Mouse (Mus musculus) heart, adult 2 months (tissue): ENCODE data around the gene Galnt4. TPM values are rescaled to one million over a fixed set of nuclear protein-coding genes. Genes with fewer than 3 reads are reported as not detected.

Source experiments
- DNase-seq, 2 experiments: peaks; one replicate each; pipeline ENCODE4 v3.0.0; 2021
- H3K27ac ChIP-seq: fragments of 200-600 bp; 2 replicates; pipeline ENCODE4 v1.8.1; 2022
- H3K27me3 ChIP-seq: fragments of 200-500 bp; 2 replicates; pipeline ENCODE4 v1.6.1; 2012; ENCODE audit warnings: mild to moderate bottlenecking, low read length, inconsistent platforms, mixed read lengths; ENCODE audit not compliant: control insufficient read depth, insufficient read depth
- H3K36me3 ChIP-seq: fragments of 200-500 bp; 2 replicates; pipeline ENCODE4 v1.6.1; 2012; ENCODE audit warnings: low read length, inconsistent platforms; ENCODE audit not compliant: control insufficient read depth, insufficient read depth
- H3K4me1 ChIP-seq: fragments of 200-500 bp; 2 replicates; pipeline ENCODE4 v1.6.1; 2011; ENCODE audit warnings: low read length; ENCODE audit not compliant: control insufficient read depth, insufficient read depth
- H3K4me3 ChIP-seq: fragments of 200-600 bp; 2 replicates; pipeline ENCODE4 v1.8.1; 2022
- H3K79me2 ChIP-seq: fragments of 200-500 bp; replicated peaks from 2 replicates; pipeline ENCODE4 v1.6.1; 2012; ENCODE audit warnings: mild to moderate bottlenecking, inconsistent platforms, low read length, moderate library complexity, mixed read lengths; ENCODE audit not compliant: control insufficient read depth, insufficient read depth
- H3K9ac ChIP-seq: fragments of 200-500 bp; 2 replicates; pipeline ENCODE4 v1.6.1; 2012; ENCODE audit warnings: low read depth, mild to moderate bottlenecking, control low read depth, inconsistent platforms, low read length, mixed read lengths
- CTCF ChIP-seq: fragments of 200-600 bp; IDR thresholded peaks from 2 replicates; pipeline ENCODE4 v1.8.1; 2022; ENCODE audit warnings: antibody characterized with exemption, mild to moderate bottlenecking, moderate library complexity
- EP300 ChIP-seq: fragments of 200-500 bp; IDR thresholded peaks from 2 replicates; pipeline ENCODE4 v1.6.1; 2011; ENCODE audit warnings: low read depth, low read length, control low read depth; ENCODE audit not compliant: insufficient read depth
- POLR2A ChIP-seq: fragments of 200-500 bp; IDR thresholded peaks from 2 replicates; pipeline ENCODE4 v1.6.1; 2011; ENCODE audit warnings: mild to moderate bottlenecking, low read depth, low read length, control low read depth; ENCODE audit not compliant: insufficient read depth
- WGBS: fragments of 180-500 bp; shearing (Covaris S2); methylation state at CpG from one replicate; pipeline ENCODE4 v1.1.7; 2018; 5-methylcytosine and 5-hydroxymethylcytosine counted together
- intact Hi-C: fragments of 180-260 bp; cut with DNase I; formaldehyde crosslinking; loops from one replicate; pipeline ENCODE4 v1.15.1; 2025
- polyA plus RNA-seq: library from polyadenylated mRNA; depleted of rRNA; stranded (reverse); fragments of >200 nt; gene quantifications from 2 replicates; pipeline ENCODE4 v1.2.3, GENCODE M21; 2012
- total RNA-seq, 2 experiments: library from RNA; stranded (reverse); gene quantifications; 2 replicates each; pipeline ENCODE4 v1.2.3; 2021

Galnt4 gene
- total and polyA plus RNA-seq, 3 experiments: 0.88 to 2.6 (median 2.3) TPM

GRCm38 (mm10) chr10:99127691-99128261 lies 19.8 kb downstream of the Galnt4 start:
- peaks cover 3% of the 10 kb centered on the region; the same call in 1 of the 2 replicates for H3K4me1 ChIP-seq
- no peak overlapping the region for H3K27ac ChIP-seq
- H3K27me3 ChIP-seq: no peaks in the 10 kb centered on the region
- 88% methylated on average over 11 of the region's 11 CpGs for WGBS
- no peaks in the 10 kb centered on the region for H3K36me3 ChIP-seq
- no peaks in the 10 kb centered on the region for H3K79me2 ChIP-seq
- peak in 1 of 2 experiments; percentile 40 for DNase-seq
- TF ChIP-seq EP300: no peak
- no peak for TF ChIP-seq POLR2A
- no peak for TF ChIP-seq CTCF
- intact Hi-C loops: no loop called here
- H3K9ac ChIP-seq: no peak overlapping the region
- H3K4me3 ChIP-seq: no peak overlapping the region

DNA sequence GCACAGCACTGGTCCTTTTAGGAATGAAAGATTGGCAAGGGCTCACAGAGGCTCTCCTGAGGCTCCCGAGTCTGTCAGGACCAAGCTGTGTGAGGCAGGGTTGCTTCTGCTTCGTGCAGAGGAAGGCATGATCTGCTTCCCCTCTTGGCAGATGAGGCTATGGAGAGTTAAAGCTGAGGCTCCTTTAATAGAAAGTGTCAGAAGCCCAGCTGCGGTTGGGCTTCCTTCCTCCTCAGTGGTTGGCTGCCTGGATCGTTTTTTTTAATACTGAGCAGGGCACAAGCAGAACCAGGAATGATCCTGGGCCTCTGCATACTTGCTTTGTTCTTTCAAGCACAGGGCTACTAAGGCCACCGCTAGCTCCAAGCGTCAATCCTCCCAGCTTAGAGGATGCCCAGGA lies 22.7 kb downstream of the Galnt4 start:
- Histone ChIP-seq H3K4me3 (no peak overlapping the region), H3K27me3 (no peaks in the 10 kb centered on the region), H3K79me2 (no peaks in the 10 kb centered on the region), H3K4me1 (peaks cover 3% of the 10 kb centered on the region; the same call in 1 of the 2 replicates), H3K36me3 (no peaks in the 10 kb centered on the region), H3K27ac (no peak overlapping the region), H3K9ac (no peak overlapping the region)
- intact Hi-C loops: no loop called here
- 22% methylated on average over 6 of the region's 6 CpGs for WGBS
- DNase-seq: peak in 1 of 2 experiments; percentile 64
- TF ChIP-seq EP300 (no peak), POLR2A (no peak), CTCF (no peak)

DNA sequence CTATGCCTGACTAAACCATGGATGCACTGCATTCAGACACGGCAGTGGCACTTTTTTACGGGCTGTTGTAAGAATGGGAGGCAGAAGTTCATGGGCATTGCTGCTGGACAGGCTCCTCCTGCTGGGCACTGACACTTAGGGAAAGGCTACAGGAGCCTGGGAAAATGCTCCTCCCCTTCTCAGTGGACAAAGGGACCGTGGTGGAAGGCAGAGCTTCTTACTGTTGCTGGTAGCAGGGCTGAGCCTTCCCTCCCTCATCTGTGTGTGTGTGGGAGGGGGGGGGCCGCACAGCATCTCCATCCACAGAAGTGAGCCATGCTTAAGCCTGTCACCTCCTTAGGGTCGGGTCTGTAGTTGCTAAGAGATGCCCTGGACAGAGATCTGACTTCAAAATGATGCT lies 23.3 kb downstream of the Galnt4 start:
- Histone ChIP-seq H3K4me1 (peaks cover 3% of the 10 kb centered on the region; the same call in 1 of the 2 replicates), H3K27me3 (no peaks in the 10 kb centered on the region), H3K4me3 (no peak overlapping the region), H3K9ac (no peak overlapping the region), H3K36me3 (no peaks in the 10 kb centered on the region), H3K79me2 (no peaks in the 10 kb centered on the region), H3K27ac (no peak overlapping the region)
- TF ChIP-seq POLR2A (no peak), CTCF (no peak), EP300 (no peak)
- intact Hi-C loops: no loop called here
- WGBS: 69% methylated on average over 5 of the region's 5 CpGs
- DNase-seq: no peak

DNA sequence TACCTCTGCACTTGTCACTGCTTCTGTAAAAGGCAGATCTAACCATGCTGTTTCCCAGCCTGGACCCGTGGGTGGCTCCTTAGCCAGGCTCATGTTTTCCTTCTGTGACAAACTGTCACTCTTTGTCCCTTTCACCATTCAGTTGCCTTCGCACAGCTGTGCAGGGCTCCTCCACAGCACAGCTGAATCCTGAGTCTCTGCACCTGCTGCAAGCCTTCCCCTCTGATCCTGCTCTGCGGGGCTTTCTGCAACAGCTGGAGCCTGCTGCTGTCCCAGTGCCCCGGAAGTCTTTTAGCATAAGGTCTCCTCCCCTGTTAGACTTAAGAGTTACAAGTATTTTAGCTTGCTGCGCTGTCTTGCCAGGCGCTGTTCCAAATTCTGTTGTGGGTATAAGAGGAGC lies 24.2 kb downstream of the Galnt4 start:
- intact Hi-C loops: no loop called here
- Histone ChIP-seq H3K79me2 (no peaks in the 10 kb centered on the region), H3K9ac (no peak overlapping the region), H3K4me3 (no peak overlapping the region), H3K27ac (no peak overlapping the region), H3K27me3 (no peaks in the 10 kb centered on the region), H3K4me1 (peaks cover 3% of the 10 kb centered on the region; the same call in 1 of the 2 replicates), H3K36me3 (no peaks in the 10 kb centered on the region)
- 66% methylated on average over 6 of the region's 6 CpGs for WGBS
- TF ChIP-seq POLR2A: no peak
- no peak for TF ChIP-seq EP300
- TF ChIP-seq CTCF: no peak
- no peak for DNase-seq

GRCm38 (mm10) chr10:99132595-99133272 lies 24.8 kb downstream of the Galnt4 start:
- Histone ChIP-seq H3K79me2 (no peaks in the 10 kb centered on the region), H3K27me3 (no peaks in the 10 kb centered on the region), H3K27ac (no peak overlapping the region), H3K9ac (no peak overlapping the region), H3K4me1 (peaks cover 3% of the 10 kb centered on the region; the same call in 1 of the 2 replicates), H3K4me3 (no peak overlapping the region), H3K36me3 (no peaks in the 10 kb centered on the region)
- no peak for TF ChIP-seq EP300
- no peak for TF ChIP-seq CTCF
- intact Hi-C loops: no loop called here
- 89% methylated on average over 11 of the region's 11 CpGs for WGBS
- DNase-seq: no peak

- H3K27me3 ChIP-seq: no peaks in the 10 kb centered on the region
- no peak for TF ChIP-seq EP300
- intact Hi-C loops: no loop called here
- no peaks in the 10 kb centered on the region for H3K36me3 ChIP-seq
- H3K9ac ChIP-seq: no peak overlapping the region
- no peak overlapping the region for H3K4me3 ChIP-seq
- DNase-seq: no peak
- H3K79me2 ChIP-seq: no peaks in the 10 kb centered on the region
- WGBS: 91% methylated on average over 16 of the region's 16 CpGs
- H3K27ac ChIP-seq: no peak overlapping the region
- H3K4me1 ChIP-seq: peaks cover 3% of the 10 kb centered on the region; the same call in 1 of the 2 replicates
These were observed 25.4 kb downstream of the Galnt4 start for GRCm38 (mm10) chr10:99133321-99133875.
